Mouse (Mus musculus) MN1 (cell line): ENCODE measurements around the gene Gpr22.

Source experiments
- DNase-seq: peaks from one replicate; pipeline ENCODE4 v3.0.0-alpha.2; 2016; ENCODE audit warnings: low spot score

The Gpr22 gene

GRCm38 (mm10) chr12:31667187-31667586, 46.6 kb downstream of the Gpr22 start:
- DNase-seq: no peak

GRCm38 (mm10) chr12:31665999-31666398, 47.7 kb downstream of the Gpr22 start:
- no peak for DNase-seq
